Mouse (Mus musculus) layer of hippocampus, adult 8-10 months (tissue): ENCODE data around the gene Psat1. TPM values are rescaled to one million over a fixed set of nuclear protein-coding genes. Genes with fewer than 3 reads are reported as not detected.
A peak's percentile ranks its signal among the peaks of the same experiment; 100 is the strongest.

Source experiments
- DNase-seq, 2 experiments: peaks; one replicate each; pipeline ENCODE4 v3.0.0; 2022; ENCODE audit warnings: low spot score in 2 of 2
- total RNA-seq, 4 experiments: library from RNA; stranded (reverse); gene quantifications; 2 replicates each; pipeline ENCODE4 v1.2.4; 2022

Gene Psat1
- 100 to 1,000 TPM; 116 to 123 (median 118) TPM for total RNA-seq

DNA sequence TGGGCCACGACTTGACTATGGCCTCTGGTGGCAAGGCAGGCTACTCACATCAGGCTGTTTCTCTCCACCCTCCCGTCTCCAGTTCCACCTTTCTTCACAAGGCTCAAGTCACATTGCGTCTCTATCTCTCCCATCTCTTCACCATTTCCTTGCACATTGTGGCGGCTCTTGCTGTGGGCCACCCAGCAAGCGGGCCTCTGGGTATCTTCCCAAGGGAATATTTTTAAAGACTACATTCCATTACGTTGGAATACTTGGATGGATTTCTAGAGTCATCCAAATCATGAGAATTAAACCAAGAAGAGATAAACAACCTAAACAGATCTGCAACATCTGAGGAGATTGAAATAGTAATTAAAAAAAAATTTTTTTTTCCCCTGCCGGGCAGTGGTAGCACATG lies at the start of gene Psat1:
Gene Psat1, minus strand, starts transcription at position 101 of the 400 bp plus-strand sequence.
- no peak for DNase-seq

GRCm38 (mm10) chr19:15990102-15990501 lies 43.0 kb upstream of the Psat1 start:
- DNase-seq, result no peak

DNA sequence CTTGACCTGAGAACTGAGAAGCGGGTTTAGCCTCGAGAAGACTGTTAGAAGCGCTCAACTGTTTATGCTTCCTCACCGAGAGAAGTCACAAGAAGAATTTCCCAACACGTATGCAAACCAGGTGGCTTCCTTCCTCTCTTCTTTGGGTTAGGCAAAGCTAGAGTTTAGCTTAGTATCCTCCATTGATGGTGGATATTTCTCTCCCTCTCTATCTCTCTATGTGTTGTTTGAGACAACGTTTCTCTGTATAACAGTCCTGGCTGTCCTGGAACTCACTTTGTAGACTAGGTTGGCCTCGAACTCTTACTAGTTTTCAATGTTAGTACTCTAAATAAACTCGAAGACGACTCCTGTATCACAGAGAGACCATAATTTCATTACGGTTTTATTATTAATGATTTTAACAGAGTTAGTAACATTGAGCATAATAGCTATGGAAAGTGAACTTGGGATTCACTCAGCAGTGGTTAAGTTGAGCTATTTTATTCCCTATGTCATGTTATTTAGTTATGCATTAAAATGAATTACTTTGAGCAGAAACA lies 38.1 kb upstream of the Psat1 start:
- no peak for DNase-seq

- peak; percentile 81 to 92 for DNase-seq
Observed at GRCm38 (mm10) chr19:15984449-15985171, 37.5 kb upstream of the Psat1 start, which contains the start of gene Cep78. TSS of gene Cep78 (minus strand) at chr19:15984989.

DNA sequence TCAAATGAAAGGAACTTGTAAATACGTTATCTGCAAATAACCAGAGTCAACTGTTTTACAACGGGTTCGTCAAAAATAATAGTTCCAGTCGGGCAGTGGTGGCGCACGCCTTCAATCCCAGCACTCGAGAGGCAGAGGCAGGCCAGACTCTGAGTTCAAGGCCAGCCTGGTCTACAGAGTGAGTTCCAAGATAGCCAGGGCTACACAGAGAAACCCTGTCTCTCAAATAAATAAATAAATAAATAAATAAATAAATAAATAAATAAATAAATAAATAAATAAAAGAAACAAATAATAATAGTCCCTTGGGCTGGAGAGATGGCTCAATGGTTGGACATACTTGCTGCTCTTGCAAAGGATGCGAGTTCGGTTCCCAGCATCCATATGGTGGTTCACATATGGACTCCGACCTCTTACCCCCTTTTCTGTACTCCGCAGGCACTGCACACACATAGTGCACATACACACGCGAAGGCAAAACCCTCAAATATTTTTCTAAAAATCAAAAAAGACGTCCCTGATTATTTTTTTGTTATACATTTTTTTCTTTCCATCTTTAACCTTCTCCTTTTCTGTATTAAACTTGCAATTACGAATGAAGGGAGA lies 36.7 kb upstream of the Psat1 start:
- no peak for DNase-seq

GRCm38 (mm10) chr19:15982926-15983738 lies 36.0 kb upstream of the Psat1 start:
- no peak for DNase-seq

- DNase-seq, result peak; percentile 25 to 51
Observed at GRCm38 (mm10) chr19:15981861-15982260, 34.7 kb upstream of the Psat1 start.

DNA sequence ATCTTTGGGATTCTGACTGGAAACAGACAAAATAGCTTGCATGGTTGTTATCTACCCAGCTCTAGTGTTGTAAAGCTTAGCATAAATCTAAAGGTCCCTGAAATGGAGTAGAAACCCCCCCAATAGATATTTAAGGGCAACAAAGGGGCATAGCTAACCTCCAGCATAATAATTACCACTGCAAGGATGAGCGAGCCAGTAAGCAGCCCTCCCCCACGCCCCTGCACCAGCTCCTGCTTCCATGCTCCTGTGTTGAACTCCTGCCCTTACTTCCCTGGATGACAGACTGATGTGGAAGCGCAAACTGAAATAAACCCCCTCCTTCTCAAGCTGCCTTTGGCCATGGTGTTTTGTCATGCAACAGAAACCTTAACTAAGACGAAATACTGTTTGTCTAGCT lies 26.2 kb upstream of the Psat1 start:
- no peak for DNase-seq

GRCm38 (mm10) chr19:15965082-15965481 lies 17.9 kb upstream of the Psat1 start:
- DNase-seq, result peak; percentile 30 to 45

GRCm38 (mm10) chr19:15964533-15964932 lies 17.4 kb upstream of the Psat1 start:
- DNase-seq, result no peak

DNA sequence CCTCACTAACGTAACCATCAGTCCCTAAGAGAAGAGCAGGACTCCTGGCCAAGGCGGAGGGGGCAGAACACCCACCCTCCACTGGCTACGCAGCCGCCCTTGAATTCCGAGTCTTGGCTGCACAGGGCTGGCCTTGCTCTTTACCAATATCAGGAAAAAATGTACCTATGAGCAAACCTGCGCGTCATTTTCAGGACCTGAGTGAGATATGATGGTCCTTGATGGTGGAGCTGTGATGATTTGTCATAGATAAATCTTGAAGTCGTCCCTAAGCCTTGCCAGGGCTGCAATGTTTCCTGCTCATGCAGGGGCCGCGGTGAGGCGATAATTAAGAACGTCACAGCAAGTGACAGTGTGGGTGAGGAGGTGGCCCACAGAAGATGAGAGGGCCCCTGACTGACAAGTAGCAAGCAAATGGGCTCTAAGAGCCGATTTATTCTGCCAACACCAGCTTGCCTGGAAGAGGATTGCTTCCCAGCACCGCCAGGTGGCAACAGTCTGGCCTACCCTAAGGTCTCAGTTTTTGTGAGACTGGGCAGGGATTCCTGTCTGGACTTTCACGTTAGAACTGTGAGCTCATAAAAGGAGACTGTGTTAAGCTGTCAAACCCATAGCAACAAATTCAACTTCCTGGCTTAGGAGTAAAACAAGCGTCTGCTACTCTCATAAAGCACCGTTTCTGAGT lies 16.0 kb upstream of the Psat1 start:
- no peak for DNase-seq

- no peak for DNase-seq
Observed at GRCm38 (mm10) chr19:15962313-15962712, 15.2 kb upstream of the Psat1 start.

- DNase-seq, result no peak
Observed at GRCm38 (mm10) chr19:15950225-15950624, 3.1 kb upstream of the Psat1 start.

GRCm38 (mm10) chr19:15948867-15949266 lies 1.7 kb upstream of the Psat1 start:
- no peak for DNase-seq

DNA sequence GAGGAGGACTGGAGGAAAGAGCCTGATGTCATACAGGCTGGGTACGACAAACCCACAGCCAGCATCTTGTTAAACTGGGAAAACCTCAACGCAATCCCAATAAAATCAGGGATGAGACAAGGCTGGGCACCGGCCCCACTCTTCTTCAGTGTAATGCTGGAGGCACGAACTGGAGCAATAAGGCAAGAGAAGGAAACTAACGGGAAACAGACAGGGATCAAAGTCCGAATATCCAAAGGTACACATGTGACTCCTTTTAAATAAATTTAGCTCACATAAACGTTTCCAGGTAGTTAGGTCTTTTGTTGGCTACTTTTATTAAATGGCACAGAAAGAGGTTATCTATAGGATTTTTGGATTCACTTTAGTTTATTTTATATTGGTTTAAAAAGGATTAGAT lies 1.3 kb upstream of the Psat1 start:
- no peak for DNase-seq

DNA sequence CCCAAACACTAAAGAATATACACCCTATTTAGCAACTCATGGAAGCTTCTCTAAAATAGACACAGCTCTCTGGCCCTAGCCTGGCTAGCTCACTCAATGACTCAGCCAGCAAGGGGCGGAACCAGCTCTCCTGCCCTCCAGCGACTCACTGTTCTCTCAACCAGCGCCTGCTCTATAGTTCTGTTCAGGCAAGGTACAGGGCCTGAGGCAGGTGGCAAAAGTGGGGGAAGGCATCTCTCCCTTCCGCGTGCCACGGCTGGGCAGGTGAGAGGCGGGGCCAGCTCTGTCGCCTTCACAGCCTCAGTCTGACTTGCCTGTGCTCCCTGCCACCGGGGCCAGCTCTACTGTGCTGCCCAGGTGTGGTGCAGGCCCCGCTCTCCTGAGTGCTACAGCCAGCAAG lies 474 bp downstream of the Psat1 start:
- no peak for DNase-seq

DNA sequence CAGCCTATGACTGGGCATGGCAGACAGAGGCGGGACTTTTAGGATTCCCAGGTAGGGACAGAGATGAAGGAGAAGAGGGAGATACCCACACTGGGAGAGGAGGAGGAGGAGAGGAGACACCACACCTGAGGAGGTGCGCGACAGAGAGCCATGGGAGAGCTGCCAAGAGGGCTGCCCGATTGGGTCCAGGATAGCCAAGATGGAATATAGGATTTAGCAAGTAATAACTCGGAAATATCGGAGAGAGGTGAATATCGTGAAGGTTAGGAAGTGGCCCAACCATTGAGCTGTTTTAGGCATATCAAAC lies 4.1 kb downstream of the Psat1 start:
- no peak for DNase-seq

GRCm38 (mm10) chr19:15942421-15943116 lies 4.6 kb downstream of the Psat1 start:
- no peak for DNase-seq

GRCm38 (mm10) chr19:15941399-15941798 lies 5.7 kb downstream of the Psat1 start:
- no peak for DNase-seq

DNA sequence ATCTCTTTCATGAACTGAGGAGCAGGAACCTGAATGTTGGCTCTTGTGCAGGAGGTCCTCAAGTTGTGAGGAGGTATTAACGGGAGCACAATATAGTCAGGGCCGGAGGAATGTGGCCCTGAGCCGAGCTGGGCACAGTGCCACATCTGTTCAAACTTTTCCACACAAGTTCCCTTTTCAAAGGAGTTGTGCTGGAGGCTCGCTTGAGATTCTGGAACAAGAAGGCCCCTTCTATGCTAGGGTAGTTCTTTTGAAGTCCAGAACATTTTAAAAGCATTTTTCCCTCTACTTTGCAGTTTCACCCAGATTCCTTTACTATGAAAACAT lies 21.5 kb downstream of the Psat1 start:
- peak; percentile 64 to 73 for DNase-seq
